Mouse (Mus musculus) ES-E14 (cell line): ENCODE measurements around the gene Cnih2. TPM values are rescaled to one million over a fixed set of nuclear protein-coding genes. Genes with fewer than 3 reads are reported as not detected.

Source experiments
- DNase-seq: peaks from one replicate; pipeline ENCODE4 v3.0.0-alpha.2; 2013; ENCODE audit warnings: low read depth, low spot score
- H3K27ac ChIP-seq: 2 replicates; pipeline ENCODE4 v1.5.1; 2012; ENCODE audit warnings: low read depth, mild to moderate bottlenecking, low read length, moderate library complexity, mixed read lengths; ENCODE audit not compliant: poor library complexity, insufficient read depth, severe bottlenecking
- H3K36me3 ChIP-seq: 2 replicates; pipeline ENCODE4 v1.6.1; 2012; ENCODE audit warnings: mild to moderate bottlenecking, low read length, moderate library complexity, mixed read lengths; ENCODE audit not compliant: control insufficient read depth, poor library complexity, insufficient read depth, severe bottlenecking
- H3K4me1 ChIP-seq, 2 experiments: fragments of 150-350 bp in 1 of 2; sonication (generic) in 1 of 2; 2 replicates each; pipeline ENCODE4 v1.6.1; 2012; ENCODE audit warnings: low read length in 2 of 2, mild to moderate bottlenecking in 1 of 2, mixed read lengths in 1 of 2; ENCODE audit not compliant: control insufficient read depth in 2 of 2, insufficient read depth in 2 of 2, poor library complexity in 1 of 2
- H3K4me3 ChIP-seq, 2 experiments: fragments of 150-350 bp in 1 of 2; sonication (generic) in 1 of 2; 2 replicates each; pipeline ENCODE4 v1.5.1; 2012; ENCODE audit warnings: low read length in 2 of 2, low read depth in 1 of 2, mild to moderate bottlenecking in 1 of 2, mixed read lengths in 1 of 2; ENCODE audit not compliant: insufficient read depth in 1 of 2, poor library complexity in 1 of 2, severe bottlenecking in 1 of 2
- H3K9ac ChIP-seq: 2 replicates; pipeline ENCODE4 v1.6.1; 2012; ENCODE audit warnings: low read depth, mild to moderate bottlenecking, low read length, mixed read lengths; ENCODE audit not compliant: poor library complexity, insufficient read depth, severe bottlenecking
- H3K9me3 ChIP-seq: fragments of 150-350 bp; sonication (generic); 2 replicates; pipeline ENCODE4 v1.6.1; 2012; ENCODE audit warnings: low read depth, mild to moderate bottlenecking, low read length; ENCODE audit not compliant: control insufficient read depth, insufficient read depth
- CHD2 ChIP-seq: IDR thresholded peaks from 2 replicates; pipeline ENCODE4 v1.6.1; 2014; ENCODE audit warnings: mild to moderate bottlenecking, low read depth, low read length, inconsistent platforms
- HCFC1 ChIP-seq: IDR thresholded peaks from 2 replicates; pipeline ENCODE4 v1.6.1; 2012; ENCODE audit warnings: low read length, inconsistent platforms, borderline replicate concordance; ENCODE audit not compliant: insufficient read depth
- MAFK ChIP-seq: IDR thresholded peaks from 2 replicates; pipeline ENCODE4 v1.6.1; 2014; ENCODE audit warnings: mild to moderate bottlenecking, low read depth, low read length, inconsistent platforms; ENCODE audit not compliant: insufficient read depth
- ZC3H11A ChIP-seq: IDR thresholded peaks from 2 replicates; pipeline ENCODE4 v1.6.1; 2012; ENCODE audit warnings: low read depth, mild to moderate bottlenecking, inconsistent platforms, low read length, borderline replicate concordance
- ZNF384 ChIP-seq: IDR thresholded peaks from 2 replicates; pipeline ENCODE4 v1.6.1; 2012; ENCODE audit warnings: low read depth, low read length, inconsistent platforms
- in situ Hi-C, 2 experiments: fragments of 600-800 bp; cut with MboI; formaldehyde crosslinking; loops; one replicate each; pipeline ENCODE4 v1.15.1; 2025; ENCODE audit warnings: low sequenced_read_pairs in 2 of 2, inconsistent platforms in 1 of 2; ENCODE audit not compliant: unreplicated experiment in 2 of 2
- total RNA-seq: library from RNA; depleted of rRNA; stranded (reverse); fragments of 300-350 nt; gene quantifications from 2 replicates; pipeline ENCODE4 v1.2.3, GENCODE M21; 2012

Gene Cnih2
- total RNA-seq, 1 experiment, result 2.5 TPM

DNA sequence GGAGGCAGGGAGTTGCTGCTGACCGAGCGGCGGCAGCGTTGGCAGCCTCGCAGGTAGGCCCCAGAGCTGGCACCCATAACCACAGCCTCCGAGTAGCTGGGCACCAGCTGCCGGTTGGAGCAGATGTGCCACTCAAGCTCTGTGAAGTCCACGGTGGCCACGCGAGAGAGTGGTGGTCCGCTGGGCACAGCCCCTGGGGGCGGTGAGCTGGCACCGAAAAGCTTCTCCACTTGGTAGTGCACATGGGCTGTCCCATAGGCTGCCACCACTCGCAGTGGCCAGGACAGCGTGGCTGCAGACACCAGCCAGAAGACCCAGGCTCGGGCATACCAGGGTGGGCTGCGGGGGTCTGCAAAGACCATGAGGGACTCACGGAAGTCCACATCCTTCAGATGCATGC lies 16.3 kb downstream of the Cnih2 start:
- in situ Hi-C loops, result no loop called here
- Histone ChIP-seq H3K36me3 (no peaks in the 10 kb centered on the region), H3K9me3 (no peaks in the 10 kb centered on the region), H3K4me1 (peaks cover 0 to 11% of the 10 kb centered on the region in 2 experiments; a peak in 2 of 4 replicates), H3K9ac (no peak overlapping the region), H3K4me3 (peak overlapping the region; percentile 38 to 49), H3K27ac (no peak overlapping the region)
- no peak for DNase-seq
- TF ChIP-seq ZNF384 (no peak), CHD2 (no peak), ZC3H11A (no peak), MAFK (no peak)

DNA sequence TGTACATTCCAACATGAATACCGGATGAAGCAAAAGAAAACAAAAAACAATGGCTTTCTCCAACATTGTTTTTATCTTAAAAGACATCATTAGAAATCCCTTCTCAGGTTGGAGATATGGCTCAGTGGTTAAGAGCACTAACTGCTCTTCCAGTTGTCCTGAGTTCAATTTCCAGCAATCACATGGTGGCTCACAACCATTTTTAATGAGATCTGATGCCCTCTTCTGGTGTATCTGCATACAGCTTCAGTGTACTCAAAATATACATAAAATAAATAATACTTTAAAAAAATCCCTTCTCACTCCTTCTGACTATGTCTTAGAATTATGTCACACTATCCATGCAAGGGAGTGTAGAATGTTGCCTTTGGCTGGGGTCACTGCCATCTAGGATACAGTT lies 19.0 kb downstream of the Cnih2 start:
- H3K4me1 ChIP-seq, result peaks cover 0 to 7% of the 10 kb centered on the region in 2 experiments; a peak in 1 of 4 replicates
- in situ Hi-C loops, result no loop called here
- H3K9me3 ChIP-seq, result no peaks in the 10 kb centered on the region
- no peaks in the 10 kb centered on the region for H3K36me3 ChIP-seq
- H3K4me3 ChIP-seq, result no peak overlapping the region
- no peak overlapping the region for H3K27ac ChIP-seq
- TF ChIP-seq ZC3H11A, result no peak
- no peak for TF ChIP-seq CHD2
- no peak for TF ChIP-seq ZNF384
- TF ChIP-seq HCFC1, result no peak
- no peak for TF ChIP-seq MAFK
- no peak overlapping the region for H3K9ac ChIP-seq
- DNase-seq, result no peak

- H3K4me3 ChIP-seq, result no peak overlapping the region
- no peak overlapping the region for H3K9ac ChIP-seq
- in situ Hi-C loops, result no loop called here
- TF ChIP-seq ZC3H11A, result no peak
- H3K9me3 ChIP-seq, result no peaks in the 10 kb centered on the region
- H3K4me1 ChIP-seq, result peaks cover 7 to 15% of the 10 kb centered on the region in 2 experiments; a peak in 3 of 4 replicates
- no peaks in the 10 kb centered on the region for H3K36me3 ChIP-seq
- DNase-seq, result no peak
- no peak overlapping the region for H3K27ac ChIP-seq
Measured at GRCm38 (mm10) chr19:5073518-5073917, 24.8 kb downstream of the Cnih2 start.

GRCm38 (mm10) chr19:5073028-5073427 lies 25.3 kb downstream of the Cnih2 start:
- in situ Hi-C loops, result no loop called here
- DNase-seq, result peak; percentile 68
- peak overlapping the region; percentile 64 to 68 for H3K4me3 ChIP-seq
- H3K4me1 ChIP-seq, result peaks cover 7 to 19% of the 10 kb centered on the region in 2 experiments; a peak in 3 of 4 replicates
- no peaks in the 10 kb centered on the region for H3K9me3 ChIP-seq
- peak overlapping the region; percentile 39; the same call in 1 of the 2 replicates for H3K9ac ChIP-seq
- 0 out of 2 replicates have a peak, but pooled peaks have one; percentile 5 for TF ChIP-seq ZC3H11A
- TF ChIP-seq CHD2, result no peak
- peak overlapping the region; percentile 37; the same call in 1 of the 2 replicates for H3K27ac ChIP-seq
- no peaks in the 10 kb centered on the region for H3K36me3 ChIP-seq

- in situ Hi-C loops, result no loop called here
- H3K4me1 ChIP-seq, result peaks cover 7 to 19% of the 10 kb centered on the region in 2 experiments; a peak in 3 of 4 replicates
Measured at GRCm38 (mm10) chr19:5072389-5073019, 25.8 kb downstream of the Cnih2 start.

More at GRCm38 (mm10) chr19:5072389-5073019, 25.8 kb downstream of the Cnih2 start:
- DNase-seq, result peak; percentile 84
- H3K9ac ChIP-seq, result peak overlapping the region; percentile 39; the same call in 1 of the 2 replicates
- H3K36me3 ChIP-seq, result no peaks in the 10 kb centered on the region
- H3K9me3 ChIP-seq, result no peaks in the 10 kb centered on the region
- no peak for TF ChIP-seq ZC3H11A
- no peak for TF ChIP-seq ZNF384
- TF ChIP-seq HCFC1, result no peak
- no peak for TF ChIP-seq MAFK
- no peak for TF ChIP-seq CHD2
- peak overlapping the region; percentile 64 to 68 for H3K4me3 ChIP-seq
- H3K27ac ChIP-seq, result peak overlapping the region; percentile 37; the same call in 1 of the 2 replicates
